Mouse (Mus musculus): ENCODE results near the gene Arl14ep. TPM values are rescaled to one million over a fixed set of nuclear protein-coding genes. Genes with fewer than 3 reads are reported as not detected.
"Not testable (repeated sequence)": the region's sequence is repeated elsewhere in the genome, so short reads cannot be mapped to it uniquely, and the experiment has no call there.

The Arl14ep gene
- total RNA-seq (2021) = 10 to 100 TPM; 16.5 to 20.6 TPM
- long read RNA-seq, experiment 1, partial matches to known transcripts = 4 of 15 reads
- long read RNA-seq, experiment 1, other reads (novel, unspliced or antisense) = 7 of 15 reads
- long read RNA-seq, experiment 2, partial matches to known transcripts = 5 of 12 reads
- long read RNA-seq, experiment 2, other reads (novel, unspliced or antisense) = 3 of 12 reads

GRCm38 (mm10) chr2:106973959-106974639, at the start of gene Arl14ep:
Gene Arl14ep (minus strand): TSS chr2:106974424.
- peak; percentile 60 to 83 for DNase-seq (ENCODE audit: low spot score in 2 of 2)

GRCm38 (mm10) chr2:107022713-107023112, 48.5 kb upstream of the Arl14ep start:
- DNase-seq (ENCODE audit: low spot score in 2 of 2) = no peak

GRCm38 (mm10) chr2:107019331-107019730, 45.1 kb upstream of the Arl14ep start:
- no peak for DNase-seq (ENCODE audit: low spot score in 2 of 2)

DNA sequence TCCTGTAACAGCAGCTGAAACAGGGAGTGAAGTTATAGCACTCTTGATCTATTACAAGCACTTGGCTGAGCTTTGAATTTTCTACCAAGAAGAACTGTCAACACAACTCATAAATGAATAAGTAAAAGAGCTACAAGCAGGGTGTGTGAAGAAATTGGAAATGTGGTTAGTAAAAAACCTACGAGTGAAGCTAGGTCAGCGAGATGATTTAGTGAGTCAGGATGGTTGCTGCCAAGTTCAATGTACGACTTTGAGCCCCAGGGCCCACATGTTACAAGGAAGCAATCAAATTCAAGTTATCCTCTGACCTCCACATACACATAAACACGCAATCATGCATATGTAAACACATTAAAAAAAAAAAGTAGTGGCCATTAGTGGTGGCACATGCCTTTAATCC, 38.9 kb upstream of the Arl14ep start:
- no peak for DNase-seq (ENCODE audit: low spot score in 2 of 2)

DNA sequence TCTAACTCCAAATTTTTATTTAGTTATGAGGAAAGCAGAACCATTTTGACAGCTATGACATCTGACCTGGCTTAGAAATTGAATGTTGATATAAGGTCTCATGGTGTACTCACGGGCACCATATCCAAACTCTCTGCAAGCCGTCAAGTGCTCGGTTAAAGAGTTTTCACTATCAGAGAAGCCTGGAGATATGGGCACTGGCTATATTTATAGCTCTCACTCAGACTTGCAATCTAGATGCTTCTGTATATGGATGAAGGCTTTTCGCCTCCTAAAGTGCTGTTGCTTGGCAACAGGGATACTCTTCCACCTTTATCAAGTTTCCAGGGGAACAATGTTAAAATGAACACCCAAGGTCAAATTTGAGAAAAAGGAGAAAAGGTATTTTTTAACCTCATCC, 38.1 kb upstream of the Arl14ep start:
- no peak for DNase-seq (ENCODE audit: low spot score in 2 of 2)

DNA sequence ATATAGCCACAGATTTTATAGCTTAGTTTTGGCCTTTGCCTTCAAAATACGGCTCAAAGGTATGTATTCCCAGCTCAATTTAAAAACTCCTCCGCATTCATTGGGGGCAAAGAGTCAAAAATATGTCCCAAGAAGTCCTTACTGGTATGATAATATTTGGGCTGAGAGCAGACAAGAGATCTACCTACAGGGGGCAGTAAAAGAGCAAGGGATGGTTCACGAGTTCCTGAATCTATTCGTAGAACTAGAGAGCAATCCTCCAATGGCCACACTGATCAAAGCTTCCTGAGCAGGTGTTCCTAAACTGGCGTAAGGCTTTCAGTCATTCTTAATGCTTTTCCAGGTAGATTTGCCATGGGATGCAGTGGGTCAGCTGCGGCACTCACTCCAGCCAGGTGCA, 35.9 kb upstream of the Arl14ep start:
- DNase-seq (ENCODE audit: low spot score in 2 of 2) = no peak

DNA sequence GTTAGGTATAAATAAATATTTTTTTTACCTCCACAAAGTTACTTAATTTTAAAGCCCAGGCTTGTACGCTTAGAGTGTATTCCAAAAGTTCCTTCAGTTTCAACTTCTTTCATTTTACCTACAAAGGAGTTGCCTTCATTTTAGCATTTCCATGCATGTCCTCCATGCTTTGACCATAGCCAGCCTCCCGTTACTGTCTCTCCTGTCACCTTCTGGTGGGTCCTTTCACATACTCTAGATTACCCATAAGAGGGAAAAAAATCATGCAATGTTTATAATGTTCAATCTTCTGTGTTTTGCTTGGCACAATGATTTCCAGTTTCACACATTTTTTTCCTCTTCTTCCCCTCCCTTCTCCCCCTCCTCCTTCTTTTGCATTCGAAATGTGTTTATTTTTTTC, 32.2 kb upstream of the Arl14ep start:
- DNase-seq (ENCODE audit: low spot score in 2 of 2) = no peak

- DNase-seq (ENCODE audit: low spot score in 2 of 2) = not testable (repeated sequence)
Measured at GRCm38 (mm10) chr2:107005876-107006275, 31.7 kb upstream of the Arl14ep start.

- DNase-seq (ENCODE audit: low spot score in 2 of 2) = no peak
Measured at GRCm38 (mm10) chr2:106991261-106991660, 17.0 kb upstream of the Arl14ep start.

DNA sequence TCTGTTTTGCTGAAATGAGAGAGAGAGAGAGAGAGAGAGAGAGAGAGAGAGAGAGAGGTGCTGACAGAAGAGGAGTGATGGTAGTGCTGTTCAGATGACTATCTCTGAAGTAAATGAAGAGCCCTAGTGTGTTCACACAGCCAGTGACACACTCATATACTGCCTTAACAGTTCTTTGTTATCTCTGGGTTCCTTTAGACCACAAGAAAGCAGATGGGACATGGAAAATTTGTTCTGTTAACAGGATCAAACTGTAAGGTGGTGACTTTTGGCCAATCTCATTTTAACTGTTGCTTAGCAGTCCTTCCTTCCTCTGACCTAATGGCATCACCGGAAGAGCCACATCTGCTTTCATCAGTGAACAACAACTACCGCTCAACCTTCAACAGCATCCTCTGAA, 10.7 kb upstream of the Arl14ep start:
- no peak for DNase-seq (ENCODE audit: low spot score in 2 of 2)

GRCm38 (mm10) chr2:106982503-106982902, 8.3 kb upstream of the Arl14ep start:
- no peak for DNase-seq (ENCODE audit: low spot score in 2 of 2)

DNA sequence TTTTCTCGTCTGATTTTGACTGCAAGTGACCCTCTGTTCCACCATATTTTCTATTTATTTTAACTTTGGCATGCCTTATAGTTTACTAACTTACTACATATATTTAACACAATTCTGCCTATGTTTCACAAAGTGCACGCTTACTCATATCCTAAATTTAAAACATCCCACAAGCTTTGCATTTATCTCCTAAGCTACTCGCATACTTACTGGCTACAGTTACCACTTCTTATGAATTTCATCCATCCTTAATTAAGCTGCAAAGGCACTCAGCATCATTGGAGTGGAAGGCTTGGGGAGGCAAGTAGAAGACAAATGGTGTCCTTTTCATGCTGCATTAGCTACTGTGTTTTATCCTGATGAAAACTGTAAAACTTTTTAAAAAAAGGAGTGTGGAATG, 2.2 kb upstream of the Arl14ep start:
- DNase-seq (ENCODE audit: low spot score in 2 of 2) = no peak

DNA sequence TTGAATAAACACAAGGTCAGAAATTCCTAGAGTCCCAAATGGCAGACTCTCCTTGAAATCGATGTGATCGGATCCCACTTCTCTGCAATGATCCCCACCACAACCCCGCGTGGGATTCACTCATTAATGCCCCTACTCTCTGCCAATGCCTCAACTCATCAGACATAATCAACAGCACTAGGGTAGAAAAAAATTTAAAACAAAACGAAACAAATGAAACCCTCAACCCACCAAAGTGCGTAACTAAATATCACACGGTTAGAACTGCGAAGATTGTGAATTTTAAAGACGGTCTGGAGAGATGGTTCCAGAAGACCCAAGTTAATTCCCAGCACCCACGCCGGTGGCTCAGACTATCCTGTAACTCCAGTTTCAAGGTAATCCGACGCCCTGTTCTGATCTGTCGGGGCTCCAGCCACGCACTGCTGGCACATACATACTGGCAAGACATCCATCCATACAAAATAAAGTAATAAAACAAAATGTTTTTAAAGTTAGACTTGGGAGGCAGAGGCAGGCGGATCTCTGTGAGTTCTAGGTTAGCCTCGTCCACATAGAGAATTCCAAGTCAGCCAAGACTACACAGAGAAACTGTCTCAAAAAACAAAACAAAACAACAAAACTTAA, 779 bp downstream of the Arl14ep start:
- no peak for DNase-seq (ENCODE audit: low spot score in 2 of 2)

GRCm38 (mm10) chr2:106972851-106973250, 1.4 kb downstream of the Arl14ep start:
- DNase-seq (ENCODE audit: low spot score in 2 of 2) = no peak

GRCm38 (mm10) chr2:106970971-106971370, 3.3 kb downstream of the Arl14ep start:
- no peak for DNase-seq (ENCODE audit: low spot score in 2 of 2)

GRCm38 (mm10) chr2:106968320-106968719, 5.9 kb downstream of the Arl14ep start:
- no peak for DNase-seq (ENCODE audit: low spot score in 2 of 2)

- no peak for DNase-seq (ENCODE audit: low spot score in 2 of 2)
Measured at GRCm38 (mm10) chr2:106963560-106963959, 10.7 kb downstream of the Arl14ep start.

DNA sequence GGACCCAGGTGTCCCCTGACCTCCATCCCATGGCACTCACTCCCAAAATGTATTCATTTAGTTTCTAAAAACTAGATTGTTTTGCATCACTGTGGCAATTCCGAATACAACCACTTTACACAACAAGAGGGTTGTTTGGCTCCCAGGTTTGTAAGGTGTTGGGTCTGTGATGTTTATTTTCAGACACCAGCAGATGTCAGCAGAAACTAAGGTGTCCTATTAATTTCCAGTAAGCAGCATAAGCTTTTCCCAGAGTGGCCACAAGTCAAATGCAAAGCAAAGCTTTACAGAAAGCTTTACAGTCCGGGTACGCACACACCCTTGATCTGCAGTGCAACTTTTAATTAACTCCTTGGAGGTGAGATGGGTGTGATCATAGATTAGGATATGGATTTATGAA, 12.6 kb downstream of the Arl14ep start:
- DNase-seq (ENCODE audit: low spot score in 2 of 2) = no peak

DNA sequence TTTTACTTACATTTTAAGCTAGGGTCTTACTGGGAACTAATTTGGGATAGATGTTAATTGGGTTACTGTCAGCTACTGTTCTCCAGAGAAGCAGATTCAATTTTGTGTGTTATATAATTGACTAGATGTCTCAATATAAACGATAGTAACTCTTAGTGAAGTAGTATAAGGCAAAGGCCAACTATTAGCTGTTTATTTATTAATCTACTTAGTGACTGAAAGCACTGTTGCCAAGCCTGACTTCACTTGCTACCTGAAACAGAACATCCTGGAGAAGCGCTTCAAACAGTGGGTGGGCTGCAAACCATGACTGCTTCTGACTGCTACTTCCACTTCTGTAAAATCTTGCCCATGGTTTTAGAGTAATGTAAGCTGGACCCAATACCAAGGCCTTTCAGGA, 13.2 kb downstream of the Arl14ep start:
- DNase-seq (ENCODE audit: low spot score in 2 of 2) = no peak

DNA sequence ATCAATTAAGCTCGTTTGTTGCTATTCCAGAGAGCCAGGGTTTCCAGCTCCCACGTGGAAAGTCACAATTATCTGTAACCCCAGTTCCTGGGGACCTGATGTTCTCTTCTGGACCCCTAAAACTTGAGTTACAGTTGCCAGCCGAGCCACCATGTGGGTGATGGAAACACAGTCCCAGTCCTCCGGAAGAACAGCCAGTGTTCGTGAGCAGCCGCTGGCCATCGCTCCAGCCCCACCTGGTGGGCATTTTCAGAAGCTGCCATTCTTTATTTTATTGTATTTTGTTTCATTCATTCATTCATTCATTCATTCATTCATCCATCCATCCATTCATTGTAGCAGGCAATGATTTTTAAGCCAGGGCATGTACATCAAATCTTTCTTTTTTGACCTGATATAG, 14.0 kb downstream of the Arl14ep start:
- no peak for DNase-seq (ENCODE audit: low spot score in 2 of 2)

DNA sequence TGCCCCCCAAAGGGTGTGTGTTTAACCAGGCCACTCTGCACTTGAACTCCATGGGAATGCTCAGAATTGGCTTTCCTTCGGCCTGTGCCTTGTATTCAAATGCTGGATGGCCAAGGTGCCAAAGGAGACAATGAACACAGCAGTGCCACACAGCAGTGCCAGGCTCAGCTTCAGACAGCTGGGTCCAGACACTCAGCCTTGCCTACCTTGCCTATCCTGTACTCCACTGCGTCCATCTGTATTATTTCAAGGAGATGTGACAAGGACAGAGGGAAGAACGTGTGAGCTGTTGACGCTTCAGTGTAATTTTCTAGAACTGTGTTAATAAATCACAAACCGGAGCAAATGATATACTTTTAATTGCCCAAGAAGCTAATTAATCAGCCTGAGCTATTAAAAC, 14.8 kb downstream of the Arl14ep start:
- no peak for DNase-seq (ENCODE audit: low spot score in 2 of 2)

- no peak for DNase-seq (ENCODE audit: low spot score in 2 of 2)
Measured at GRCm38 (mm10) chr2:106958916-106959315, 15.3 kb downstream of the Arl14ep start.

DNA sequence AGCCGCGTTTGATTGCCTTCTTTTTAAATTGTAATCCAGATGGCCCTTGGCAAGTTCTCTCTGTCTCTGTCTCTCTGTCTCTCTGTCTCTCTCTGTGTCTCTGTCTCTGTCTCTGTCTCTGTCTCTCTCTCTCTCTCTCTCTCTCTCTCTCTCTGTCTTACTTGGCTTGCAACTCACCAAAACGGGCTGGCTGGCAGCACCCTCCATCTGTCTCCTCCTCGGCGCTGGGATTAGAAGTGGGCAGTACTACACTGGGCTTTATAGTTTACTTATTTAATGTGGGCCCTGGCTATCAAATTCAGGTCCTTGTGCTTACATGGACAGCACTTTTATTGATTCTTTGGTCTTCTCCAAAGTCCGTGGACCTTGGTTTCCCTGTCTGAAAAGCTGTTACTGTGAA, 18.1 kb downstream of the Arl14ep start:
- DNase-seq (ENCODE audit: low spot score in 2 of 2) = no peak

Measured in gastrocnemius, postnatal 4 days (tissue).